Mouse (Mus musculus): ENCODE results near the gene Supt6.

DNA sequence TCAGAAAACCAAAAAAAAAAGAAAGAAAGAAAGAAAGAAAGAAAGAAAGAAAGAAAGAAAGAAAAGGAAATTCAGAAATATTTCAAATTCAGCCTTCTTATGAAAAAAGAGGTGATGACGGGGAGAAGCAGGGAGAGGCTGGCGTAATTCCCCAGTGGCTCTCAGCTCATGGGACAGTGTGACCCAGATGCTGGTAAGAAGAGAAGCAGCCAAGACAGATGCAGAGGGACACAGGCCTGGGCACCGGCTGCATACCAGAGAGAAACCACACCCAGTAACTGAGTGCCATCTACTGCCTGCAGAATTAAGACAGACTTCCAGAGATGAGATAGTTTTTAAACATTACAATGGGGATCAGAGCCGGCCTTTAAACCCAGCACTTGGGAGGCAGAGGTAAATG is 22.2 kb downstream of the Supt6 start:
- TF ChIP-seq USF1 (IDR thresholded peaks at IDR 0.05; ENCODE audit: low read depth): no peak
- no peak for TF ChIP-seq CTCF (IDR thresholded peaks at IDR 0.05; ENCODE audit: control insufficient read depth, insufficient read depth, insufficient read length)
- TF ChIP-seq CEBPB (IDR thresholded peaks at IDR 0.05; ENCODE audit: low read depth): no peak
- TF ChIP-seq MYOD1 (IDR thresholded peaks at IDR 0.05; ENCODE audit: control insufficient read depth, insufficient read length, low read depth): no peak
- no peak for TF ChIP-seq MYOG (IDR thresholded peaks at IDR 0.05; ENCODE audit: control insufficient read depth, extremely low read depth, insufficient read length)
- no peak for TF ChIP-seq MAX (IDR thresholded peaks at IDR 0.05)
